Mouse (Mus musculus) spleen, adult 2 months (tissue): ENCODE data around the gene Nav3. TPM values are rescaled to one million over a fixed set of nuclear protein-coding genes. Genes with fewer than 3 reads are reported as not detected.

ENCODE experiments used
- DNase-seq, 2 experiments: peaks; one replicate each; pipeline versions ENCODE4 v3.0.0 to v3.0.0-alpha.2; 2012 to 2021; ENCODE audit warnings: low spot score in 2 of 2, low read depth in 1 of 2
- H3K27ac ChIP-seq: fragments of 200-500 bp; 2 replicates; pipeline ENCODE4 v1.5.1; 2012; ENCODE audit warnings: low read length, inconsistent platforms; ENCODE audit not compliant: insufficient read depth
- H3K27me3 ChIP-seq: fragments of 200-500 bp; 2 replicates; pipeline ENCODE4 v1.6.1; 2012; ENCODE audit warnings: mild to moderate bottlenecking, moderate library complexity, low read length, inconsistent platforms; ENCODE audit not compliant: control insufficient read depth, insufficient read depth
- H3K36me3 ChIP-seq: fragments of 200-500 bp; 2 replicates; pipeline ENCODE4 v1.6.1; 2012; ENCODE audit warnings: mild to moderate bottlenecking, low read length, inconsistent platforms; ENCODE audit not compliant: control insufficient read depth, insufficient read depth
- H3K4me1 ChIP-seq: fragments of 200-500 bp; 2 replicates; pipeline ENCODE4 v1.6.1; 2011; ENCODE audit warnings: inconsistent platforms; ENCODE audit not compliant: control insufficient read depth, insufficient read depth, insufficient read length
- H3K4me3 ChIP-seq: fragments of 200-500 bp; 2 replicates; pipeline ENCODE4 v1.5.1; 2011; ENCODE audit warnings: mild to moderate bottlenecking, inconsistent platforms; ENCODE audit not compliant: insufficient read depth, insufficient read length; ENCODE audit errors: extremely low read depth
- CTCF ChIP-seq: fragments of 200-500 bp; IDR thresholded peaks from 2 replicates; pipeline ENCODE4 v1.5.1; 2011; ENCODE audit warnings: mild to moderate bottlenecking, inconsistent platforms; ENCODE audit not compliant: insufficient read depth, insufficient read length, insufficient replicate concordance; ENCODE audit errors: extremely low read depth
- POLR2A ChIP-seq: fragments of 200-500 bp; IDR thresholded peaks from 2 replicates; pipeline ENCODE4 v1.6.1; 2011; ENCODE audit warnings: low read depth, low read length, inconsistent platforms
- WGBS: fragments of 180-500 bp; shearing (Covaris S2); methylation state at CpG from one replicate; pipeline ENCODE4 v1.1.7; 2018; 5-methylcytosine and 5-hydroxymethylcytosine counted together
- polyA plus RNA-seq: library from polyadenylated mRNA; depleted of rRNA; stranded (reverse); fragments of >200 nt; gene quantifications from 2 replicates; pipeline ENCODE4 v1.2.3, GENCODE M21; 2012

Nav3 gene
- polyA plus RNA-seq, 1 experiment: 0.39 TPM

- H3K4me3 ChIP-seq: no peak overlapping the region
- 90% methylated on average over 5 of the region's 5 CpGs for WGBS
Observed at GRCm38 (mm10) chr10:110314525-110314924, 141.5 kb downstream of the Nav3 start.

GRCm38 (mm10) chr10:110313959-110314358 lies 142.0 kb downstream of the Nav3 start:
- no peaks in the 10 kb centered on the region for H3K27me3 ChIP-seq
- WGBS: 93% methylated on average over 7 of the region's 7 CpGs
- no peaks in the 10 kb centered on the region for H3K36me3 ChIP-seq
- no peaks in the 10 kb centered on the region for H3K4me1 ChIP-seq
- TF ChIP-seq POLR2A: no peak
- no peak for TF ChIP-seq CTCF
- H3K4me3 ChIP-seq: no peak overlapping the region
- no peak overlapping the region for H3K27ac ChIP-seq
- DNase-seq: no peak

More at GRCm38 (mm10) chr10:110314525-110314924, 141.5 kb downstream of the Nav3 start:
- H3K4me1 ChIP-seq: no peaks in the 10 kb centered on the region
- H3K27me3 ChIP-seq: no peaks in the 10 kb centered on the region
- no peak for DNase-seq
- H3K36me3 ChIP-seq: no peaks in the 10 kb centered on the region
- no peak overlapping the region for H3K27ac ChIP-seq
- TF ChIP-seq POLR2A (no peak), CTCF (no peak)

GRCm38 (mm10) chr10:110309511-110309910 lies 146.5 kb downstream of the Nav3 start:
- no peaks in the 10 kb centered on the region for H3K27me3 ChIP-seq
- H3K27ac ChIP-seq: no peak overlapping the region
- no peaks in the 10 kb centered on the region for H3K36me3 ChIP-seq
- H3K4me3 ChIP-seq: no peak overlapping the region
- no peak for DNase-seq
- no peaks in the 10 kb centered on the region for H3K4me1 ChIP-seq
- TF ChIP-seq CTCF: no peak
- 87% methylated on average over 4 of the region's 4 CpGs for WGBS

GRCm38 (mm10) chr10:110305609-110306008 lies 150.4 kb downstream of the Nav3 start:
- TF ChIP-seq POLR2A: no peak
- no peak for TF ChIP-seq CTCF
- no peak for DNase-seq
- H3K4me1 ChIP-seq: no peaks in the 10 kb centered on the region
- WGBS: 75% methylated on average over 5 of the region's 5 CpGs
- H3K36me3 ChIP-seq: no peaks in the 10 kb centered on the region
- no peaks in the 10 kb centered on the region for H3K27me3 ChIP-seq
- no peak overlapping the region for H3K4me3 ChIP-seq
- H3K27ac ChIP-seq: no peak overlapping the region

GRCm38 (mm10) chr10:110290016-110290623 lies 165.9 kb downstream of the Nav3 start:
- 92% methylated on average over 10 of the region's 10 CpGs for WGBS
- TF ChIP-seq POLR2A (no peak), CTCF (no peak)
- no peaks in the 10 kb centered on the region for H3K4me1 ChIP-seq

GRCm38 (mm10) chr10:110283879-110284278 lies 172.1 kb downstream of the Nav3 start:
- Histone ChIP-seq H3K4me3 (no peak overlapping the region), H3K27me3 (no peaks in the 10 kb centered on the region), H3K36me3 (no peaks in the 10 kb centered on the region), H3K27ac (no peak overlapping the region), H3K4me1 (no peaks in the 10 kb centered on the region)
- 82% methylated on average over 3 of the region's 3 CpGs for WGBS
- TF ChIP-seq CTCF (no peak), POLR2A (no peak)
- no peak for DNase-seq

More at GRCm38 (mm10) chr10:110290016-110290623, 165.9 kb downstream of the Nav3 start:
- no peak for DNase-seq
- no peaks in the 10 kb centered on the region for H3K27me3 ChIP-seq
- H3K36me3 ChIP-seq: no peaks in the 10 kb centered on the region
- no peak overlapping the region for H3K4me3 ChIP-seq
- no peak overlapping the region for H3K27ac ChIP-seq

GRCm38 (mm10) chr10:110272818-110273217 lies 183.2 kb downstream of the Nav3 start:
- Histone ChIP-seq H3K36me3 (no peaks in the 10 kb centered on the region), H3K4me3 (no peak overlapping the region), H3K4me1 (no peaks in the 10 kb centered on the region), H3K27ac (no peak overlapping the region), H3K27me3 (no peaks in the 10 kb centered on the region)
- WGBS: 94% methylated on average over 2 of the region's 2 CpGs
- DNase-seq: no peak
- TF ChIP-seq CTCF: no peak
- TF ChIP-seq POLR2A: no peak
